Mouse (Mus musculus): ENCODE data around the gene Zfp68.
A peak's percentile ranks its signal among the peaks of the same experiment; 100 is the strongest.
"Not testable (repeated sequence)": the region's sequence is repeated elsewhere in the genome, so short reads cannot be mapped to it uniquely, and the experiment has no call there.

Zfp68 gene

GRCm38 (mm10) chr5:138619211-138620128, at the start of gene Zfp68:
Gene Zfp68 (minus strand): TSS chr5:138619761.
- DNase-seq (ENCODE audit: low spot score) = peak; percentile 94

DNA sequence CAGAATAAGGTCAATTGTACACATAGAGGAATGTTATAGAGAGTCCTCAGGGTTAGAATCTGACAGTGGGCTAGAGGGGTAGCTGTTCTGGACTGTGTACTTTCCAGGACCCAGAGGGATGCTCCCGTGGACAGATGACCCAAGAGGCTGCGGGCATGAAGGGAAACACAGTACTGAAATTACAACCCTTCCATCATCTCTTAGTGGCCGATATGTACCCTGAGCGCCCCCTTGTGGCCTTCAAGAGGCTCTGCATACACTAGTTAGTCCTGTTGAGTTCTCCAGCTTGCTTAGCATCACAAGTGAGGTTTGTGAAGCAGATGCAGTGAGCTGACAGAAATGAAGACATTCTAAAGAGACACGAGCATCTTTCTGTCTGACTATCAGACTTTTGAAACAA, 39.4 kb upstream of the Zfp68 start:
- DNase-seq (ENCODE audit: low spot score) = peak; percentile 15

- peak; percentile 13 for DNase-seq (ENCODE audit: low spot score)
Observed at GRCm38 (mm10) chr5:138657854-138658253, 38.3 kb upstream of the Zfp68 start.

GRCm38 (mm10) chr5:138657407-138657806, 37.8 kb upstream of the Zfp68 start:
- no peak for DNase-seq (ENCODE audit: low spot score)

DNA sequence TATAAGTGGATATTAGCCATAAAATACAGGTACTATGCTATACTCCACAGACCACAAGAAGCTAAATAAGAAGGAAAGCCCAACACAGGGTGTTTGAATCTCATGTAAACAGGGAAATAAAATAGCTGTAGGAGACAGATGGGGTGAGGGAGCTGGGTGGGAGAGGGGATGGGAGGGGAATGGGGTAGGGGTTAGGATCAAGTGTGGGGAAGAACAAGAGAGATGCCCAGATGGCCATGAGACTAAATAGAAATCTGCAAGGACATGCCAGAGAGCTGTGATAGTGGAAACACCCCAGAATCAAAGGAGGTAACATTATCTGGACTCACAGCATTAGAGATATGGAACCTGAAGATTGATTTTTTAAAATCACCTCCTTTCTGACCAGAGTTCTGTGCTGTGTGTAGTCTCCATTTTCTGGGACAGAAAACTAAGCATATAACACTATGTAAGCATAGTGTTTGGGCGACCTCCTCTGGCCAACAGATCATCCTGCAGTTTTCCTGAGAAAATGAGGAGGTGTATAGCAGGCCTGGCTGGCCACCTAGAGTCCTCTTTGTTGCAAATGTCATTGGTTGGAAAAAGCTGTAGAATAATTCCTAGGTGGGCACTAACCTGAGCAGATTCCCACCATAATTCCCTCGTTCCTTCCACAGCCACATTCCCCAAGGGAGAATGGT, 37.1 kb upstream of the Zfp68 start:
- peak; percentile 15 for DNase-seq (ENCODE audit: low spot score)

DNA sequence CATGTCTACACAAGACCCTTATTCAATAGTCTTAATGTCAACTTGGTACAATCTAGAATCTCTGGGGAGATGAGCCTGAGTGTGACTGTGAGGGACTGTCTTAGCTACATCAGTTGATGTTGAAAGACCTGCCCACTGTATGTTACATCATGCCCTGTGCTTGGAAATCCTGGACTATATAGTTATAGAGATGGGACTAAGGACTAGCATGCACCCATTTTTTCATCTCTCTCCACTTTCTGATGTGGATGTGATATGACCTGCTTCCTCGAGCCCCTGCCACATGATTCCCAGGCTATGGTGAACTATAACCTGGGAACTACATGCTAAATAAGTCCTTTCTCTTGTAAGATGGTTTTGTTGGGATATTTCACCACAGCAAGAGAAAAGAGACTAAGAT, 33.4 kb upstream of the Zfp68 start:
- DNase-seq (ENCODE audit: low spot score) = no peak

DNA sequence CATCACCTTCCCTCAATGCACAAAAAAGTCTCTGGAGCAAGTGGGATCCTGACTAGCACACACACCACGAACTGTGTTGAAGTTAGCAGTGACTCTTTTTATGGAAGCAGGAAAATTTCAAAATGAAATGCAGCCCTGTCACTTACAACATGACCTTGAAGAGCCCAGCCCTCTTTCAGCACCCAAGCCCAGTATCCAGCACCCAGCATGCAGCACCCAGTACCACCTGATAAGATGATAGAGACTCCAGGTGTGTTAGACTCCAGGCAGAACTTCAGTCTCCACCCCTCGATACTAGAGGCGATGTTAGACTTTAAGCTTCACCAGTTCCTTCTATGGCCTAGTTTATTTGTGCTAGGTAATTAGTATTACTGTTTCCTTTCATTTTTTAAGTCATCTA, 22.2 kb upstream of the Zfp68 start:
- DNase-seq (ENCODE audit: low spot score) = no peak

- DNase-seq (ENCODE audit: low spot score) = no peak
Observed at GRCm38 (mm10) chr5:138641081-138641480, 21.5 kb upstream of the Zfp68 start.

- DNase-seq (ENCODE audit: low spot score) = no peak
Observed at GRCm38 (mm10) chr5:138636486-138636885, 16.9 kb upstream of the Zfp68 start.

DNA sequence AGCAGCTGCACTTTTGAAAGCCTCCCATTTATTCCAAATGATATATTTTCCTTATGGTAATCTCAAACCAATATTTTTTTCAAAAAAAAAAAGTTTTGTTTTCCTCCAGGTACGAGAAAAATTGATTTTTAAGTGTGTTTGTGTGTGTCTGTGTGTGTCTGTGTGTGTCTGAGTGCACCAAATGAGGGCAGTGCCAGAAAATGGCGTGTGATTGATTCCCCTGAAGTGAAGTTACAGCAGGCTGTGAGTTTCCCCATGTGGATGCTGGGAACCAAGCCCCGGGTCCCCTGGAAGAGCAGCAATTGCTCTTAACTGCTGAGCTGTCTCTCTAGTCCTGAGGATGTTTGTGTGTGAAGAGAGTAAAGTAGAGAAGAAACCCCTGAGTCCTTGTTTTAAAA, 3.9 kb upstream of the Zfp68 start:
- no peak for DNase-seq (ENCODE audit: low spot score)

GRCm38 (mm10) chr5:138622645-138623477, 3.3 kb upstream of the Zfp68 start, which contains the start of gene A430033K04Rik:
Gene A430033K04Rik (plus strand): TSS chr5:138622859.
- DNase-seq (ENCODE audit: low spot score) = peak; percentile 93

DNA sequence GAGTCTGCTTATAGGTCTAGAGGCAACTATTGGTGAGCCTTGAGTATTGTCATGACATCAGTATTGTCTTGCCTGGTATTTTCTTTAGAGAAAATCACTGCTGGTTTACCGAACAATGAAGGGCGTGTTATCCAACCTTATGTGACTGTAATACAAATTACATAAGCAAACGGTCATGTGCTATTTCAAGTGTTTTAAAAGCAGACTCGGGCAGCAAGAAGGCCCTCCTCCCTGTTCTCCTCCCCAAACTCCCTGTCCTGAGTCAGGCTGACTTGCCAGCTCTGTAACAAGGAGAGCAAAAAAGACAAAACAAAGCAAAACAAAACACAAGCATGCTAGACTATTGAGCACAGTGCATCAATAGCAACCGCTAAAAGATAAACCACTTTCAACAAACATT, 1.3 kb upstream of the Zfp68 start:
- DNase-seq (ENCODE audit: low spot score) = no peak

- no peak for DNase-seq (ENCODE audit: low spot score)
Observed at GRCm38 (mm10) chr5:138618353-138618752, 1.2 kb downstream of the Zfp68 start.

DNA sequence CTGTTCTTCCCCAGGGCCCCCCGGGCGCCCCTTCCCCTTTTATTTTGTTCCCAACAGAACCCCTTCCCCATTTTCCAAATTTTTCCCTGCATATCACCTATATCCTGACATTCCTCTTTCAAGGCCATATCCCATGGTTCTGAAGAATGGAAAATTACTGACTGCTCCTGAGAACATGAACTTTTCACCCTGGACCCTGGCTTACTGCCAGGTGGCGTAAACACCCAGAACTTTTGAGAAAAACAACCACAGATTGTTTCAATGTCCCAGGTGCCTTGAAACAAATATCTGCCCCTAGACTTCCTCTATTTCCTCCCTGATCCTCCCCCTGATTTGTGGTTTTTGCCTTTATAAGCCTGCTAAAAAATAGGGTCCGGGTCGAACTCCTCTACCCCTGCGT, 32.2 kb downstream of the Zfp68 start:
- DNase-seq (ENCODE audit: low spot score) = no peak

DNA sequence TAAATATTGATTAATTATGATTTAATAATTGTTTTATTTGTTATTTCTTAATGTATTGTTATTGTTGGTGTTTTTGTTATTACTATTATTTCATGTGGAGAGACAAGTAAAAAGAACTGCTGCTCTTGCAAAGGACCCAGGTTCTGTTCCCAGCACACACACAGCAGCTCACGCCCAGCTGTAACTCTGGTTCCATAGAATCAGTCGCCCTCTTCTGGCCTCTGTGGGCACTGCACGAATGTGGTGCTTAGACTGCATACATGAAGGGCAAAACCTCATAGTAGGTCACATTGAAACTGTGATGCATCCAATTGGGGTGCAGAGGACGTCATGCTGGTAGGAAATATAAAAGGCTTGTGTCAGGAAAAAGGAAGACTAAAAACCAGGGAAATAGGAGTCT, 47.9 kb downstream of the Zfp68 start:
- DNase-seq (ENCODE audit: low spot score) = no peak

DNA sequence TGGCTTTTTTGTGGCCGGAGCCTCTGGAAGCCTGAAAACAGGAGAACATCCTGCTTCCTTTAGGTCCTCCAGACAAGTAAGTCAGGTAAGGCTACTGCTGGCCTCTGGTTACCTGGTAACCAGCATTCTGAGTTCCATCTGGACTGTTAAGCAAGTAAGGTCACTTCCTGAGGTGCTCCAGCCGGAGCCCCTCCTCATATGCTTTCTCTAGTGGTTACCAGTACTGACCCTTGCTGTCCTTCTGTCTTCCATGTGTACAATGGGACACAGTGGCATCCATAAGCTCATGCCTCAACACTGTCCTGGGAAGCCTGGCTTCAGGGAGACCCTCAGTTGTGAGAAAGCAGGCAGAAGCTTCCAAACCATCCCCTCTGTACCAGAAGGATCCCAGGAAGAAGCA, 54.9 kb downstream of the Zfp68 start, which contains the start of gene 1700123K08Rik:
TSS of gene 1700123K08Rik (minus strand) at position 101 of the 400 bp plus-strand sequence.
- not testable (repeated sequence) for DNase-seq (ENCODE audit: low spot score)
